Mouse (Mus musculus) E14TG2a.4 (cell line): ENCODE data around the gene Col23a1.

Source experiments
- CTCF ChIP-seq: conservative IDR thresholded peaks from 2 replicates; pipeline ENCODE4 v1.5.1; 2014; ENCODE audit warnings: low read length
- NANOG ChIP-seq: IDR thresholded peaks from 2 replicates; pipeline ENCODE4 v1.6.1; 2014; ENCODE audit warnings: borderline replicate concordance, low read length, mixed read lengths
- POU5F1 ChIP-seq: IDR thresholded peaks from 2 replicates; pipeline ENCODE4 v1.6.1; 2014; ENCODE audit warnings: low read length, borderline replicate concordance

GRCm38 (mm10) chr11:51552091-51552490, 262.4 kb downstream of the Col23a1 start:
- TF ChIP-seq CTCF, result no peak
- no peak for TF ChIP-seq POU5F1
- no peak for TF ChIP-seq NANOG
